Mouse (Mus musculus) retina, embryonic 14.5 days (tissue): ENCODE measurements around the gene Cyp2d40.
"Not testable (repeated sequence)": the region's sequence is repeated elsewhere in the genome, so short reads cannot be mapped to it uniquely, and the experiment has no call there.

Experiments
- DNase-seq: peaks from one replicate; pipeline ENCODE4 v3.0.0-alpha.2; 2015; ENCODE audit warnings: low spot score

The Cyp2d40 gene

GRCm38 (mm10) chr15:82763631-82764420, at the start of gene Cyp2d40:
Cyp2d40 (minus strand) TSS chr15:82764183.
- DNase-seq: no peak

GRCm38 (mm10) chr15:82810556-82810955, 46.6 kb upstream of the Cyp2d40 start:
- DNase-seq: no peak

GRCm38 (mm10) chr15:82809511-82809910, 45.5 kb upstream of the Cyp2d40 start:
- no peak for DNase-seq

- DNase-seq: no peak
These were observed 43.2 kb upstream of the Cyp2d40 start for GRCm38 (mm10) chr15:82806969-82807763.

- DNase-seq: peak; percentile 85
These were observed 41.0 kb upstream of the Cyp2d40 start for GRCm38 (mm10) chr15:82804708-82805639.

- DNase-seq: no peak
These were observed 32.0 kb upstream of the Cyp2d40 start for GRCm38 (mm10) chr15:82795936-82796440.

- no peak for DNase-seq
These were observed 30.3 kb upstream of the Cyp2d40 start, which contains the start of gene Cyp2d26 for GRCm38 (mm10) chr15:82794277-82794676. Cyp2d26 (minus strand) TSS chr15:82794294.

- no peak for DNase-seq
These were observed 29.9 kb upstream of the Cyp2d40 start for GRCm38 (mm10) chr15:82793868-82794267.

- no peak for DNase-seq
These were observed 29.5 kb upstream of the Cyp2d40 start for GRCm38 (mm10) chr15:82793454-82793853.

- DNase-seq: no peak
These were observed 28.6 kb upstream of the Cyp2d40 start for GRCm38 (mm10) chr15:82792566-82792965.

- DNase-seq: no peak
These were observed 20.6 kb upstream of the Cyp2d40 start for GRCm38 (mm10) chr15:82784581-82784980.

- DNase-seq: no peak
These were observed 19.8 kb upstream of the Cyp2d40 start for GRCm38 (mm10) chr15:82783800-82784199.

GRCm38 (mm10) chr15:82777856-82778255, 13.9 kb upstream of the Cyp2d40 start:
- not testable (repeated sequence) for DNase-seq

- no peak for DNase-seq
These were observed 2.0 kb upstream of the Cyp2d40 start for GRCm38 (mm10) chr15:82765943-82766342.

GRCm38 (mm10) chr15:82764881-82765280, 898 bp upstream of the Cyp2d40 start:
- DNase-seq: no peak

- no peak for DNase-seq
These were observed 15.8 kb downstream of the Cyp2d40 start for GRCm38 (mm10) chr15:82748141-82748540.

GRCm38 (mm10) chr15:82747516-82747915, 16.5 kb downstream of the Cyp2d40 start:
- DNase-seq: no peak

- not testable (repeated sequence) for DNase-seq
These were observed 30.6 kb downstream of the Cyp2d40 start for GRCm38 (mm10) chr15:82733331-82733925.
